Mouse (Mus musculus) frontal cortex, postnatal 25 days (tissue): ENCODE data around the gene Pla2g6.

Experiments used
- DNase-seq, 2 experiments: peaks; one replicate each; pipeline ENCODE4 v3.0.0; 2022; ENCODE audit warnings: low spot score in 2 of 2

Gene Pla2g6

DNA sequence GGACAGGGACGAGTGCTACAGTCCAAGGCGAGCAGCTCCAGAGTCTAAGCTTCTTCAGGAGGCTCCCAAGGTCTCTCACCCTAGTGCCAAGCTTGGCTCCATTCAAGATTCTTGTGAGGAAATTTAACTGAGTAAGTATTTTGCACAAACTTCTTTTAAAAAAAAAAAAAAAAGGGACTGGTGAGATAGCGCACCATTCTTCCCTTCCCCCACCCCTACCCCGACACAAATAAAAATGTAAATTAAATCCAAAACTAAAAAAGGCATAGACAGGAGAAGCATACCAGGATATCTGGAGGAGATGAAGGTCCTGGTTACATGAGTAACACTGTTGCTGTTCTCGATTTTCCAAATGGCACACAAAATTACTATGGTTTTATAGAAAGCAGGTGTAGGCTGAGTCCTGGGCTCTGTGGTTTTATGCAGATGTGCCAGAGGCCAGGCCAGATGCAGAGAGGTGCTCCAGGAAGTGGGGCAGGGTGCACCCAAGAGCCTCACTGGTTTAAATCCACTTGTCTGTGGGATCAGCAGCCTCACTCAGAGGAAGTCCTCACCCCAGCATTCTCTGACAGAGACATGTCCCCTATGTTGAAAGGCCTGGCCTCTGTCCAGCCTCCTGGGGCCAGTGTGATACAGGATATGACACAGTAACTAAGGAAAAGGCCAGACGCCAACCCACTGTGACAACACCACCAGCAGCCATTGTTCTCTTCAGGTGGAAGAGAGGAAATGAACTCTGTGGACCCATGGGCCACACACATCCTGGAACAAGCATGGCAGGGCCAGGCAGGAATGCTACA, 5.0 kb downstream of the Pla2g6 start:
- no peak for DNase-seq

DNA sequence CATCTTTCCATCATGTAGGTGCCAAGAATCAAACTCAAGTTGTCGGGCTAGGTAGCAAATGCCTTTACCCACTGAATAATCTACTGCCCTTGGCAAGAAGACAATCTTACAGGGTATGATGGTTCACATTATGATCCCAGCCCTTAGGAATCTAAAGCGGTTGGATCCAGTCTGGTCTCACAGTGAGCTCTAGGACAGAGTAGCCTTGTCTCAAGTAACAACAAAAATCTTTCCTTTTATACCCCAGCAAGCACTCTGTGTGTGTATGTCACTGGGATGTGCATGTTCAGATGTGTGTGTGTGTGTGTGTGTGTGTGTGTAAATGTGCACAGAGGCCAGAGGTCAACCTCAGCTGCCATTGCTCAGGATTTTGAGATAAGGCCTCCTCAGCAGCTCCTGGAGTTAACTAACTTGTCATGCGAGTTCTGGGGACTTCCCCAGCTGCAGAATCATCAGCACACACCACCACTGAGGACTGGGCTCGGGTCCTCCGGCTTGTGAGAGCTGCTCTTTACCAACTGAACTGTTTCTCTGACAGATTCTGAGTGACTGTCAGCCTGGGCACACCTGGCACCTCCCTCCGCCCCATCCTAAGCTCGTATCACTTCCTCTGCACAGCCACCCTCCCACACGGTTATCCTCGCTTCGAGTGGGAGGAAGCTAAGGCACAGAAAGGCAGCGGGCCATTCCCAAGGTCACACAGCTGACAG, 5.8 kb downstream of the Pla2g6 start:
- DNase-seq, result no peak

DNA sequence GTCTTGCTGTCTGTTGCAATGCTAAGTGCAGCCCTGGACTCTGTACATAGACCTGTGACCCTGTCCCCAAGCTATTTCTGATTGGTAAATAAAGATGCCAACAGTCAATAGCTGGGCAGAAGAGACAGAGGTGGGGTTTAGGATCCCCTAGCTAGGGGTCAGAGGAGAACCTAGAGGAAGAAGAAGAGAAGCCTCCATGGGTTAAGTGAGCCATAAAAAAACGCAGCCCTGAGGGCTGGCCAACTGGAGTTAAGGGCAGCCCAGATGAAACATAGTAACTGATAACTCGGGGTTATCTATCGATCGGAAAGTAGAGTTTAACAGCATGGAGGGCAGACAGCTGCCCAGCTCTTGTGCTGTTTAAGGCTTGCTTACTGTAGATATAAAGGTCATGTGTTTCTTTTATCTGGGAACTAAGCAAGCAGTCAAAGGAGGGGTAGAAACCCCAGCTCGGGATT, 6.4 kb downstream of the Pla2g6 start:
- no peak for DNase-seq

DNA sequence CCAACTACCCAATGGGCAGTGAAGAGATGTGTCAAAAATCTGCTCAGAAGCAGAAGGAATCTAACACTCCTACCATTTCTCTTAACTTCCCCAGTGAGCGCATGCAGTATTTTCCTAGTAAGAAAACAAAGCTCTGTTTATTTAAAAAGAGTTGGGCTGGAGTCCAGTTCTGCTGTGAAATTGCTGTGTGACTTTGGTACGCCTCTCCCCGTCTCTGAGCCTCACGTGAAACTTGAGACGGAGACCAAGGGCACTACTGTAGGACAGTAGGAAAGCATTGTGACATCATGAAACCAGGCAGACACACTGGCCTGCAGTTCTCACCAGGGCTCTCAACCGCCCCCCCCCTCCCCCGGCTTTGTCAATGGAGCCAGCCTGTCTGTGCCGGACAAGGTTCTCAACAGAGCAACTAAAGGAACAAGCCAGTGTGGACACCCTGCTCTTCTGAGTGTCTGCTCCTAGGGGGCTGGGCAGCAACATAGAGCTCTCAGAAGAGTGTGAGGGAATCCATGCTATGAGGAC, 14.3 kb downstream of the Pla2g6 start:
- DNase-seq, result no peak

DNA sequence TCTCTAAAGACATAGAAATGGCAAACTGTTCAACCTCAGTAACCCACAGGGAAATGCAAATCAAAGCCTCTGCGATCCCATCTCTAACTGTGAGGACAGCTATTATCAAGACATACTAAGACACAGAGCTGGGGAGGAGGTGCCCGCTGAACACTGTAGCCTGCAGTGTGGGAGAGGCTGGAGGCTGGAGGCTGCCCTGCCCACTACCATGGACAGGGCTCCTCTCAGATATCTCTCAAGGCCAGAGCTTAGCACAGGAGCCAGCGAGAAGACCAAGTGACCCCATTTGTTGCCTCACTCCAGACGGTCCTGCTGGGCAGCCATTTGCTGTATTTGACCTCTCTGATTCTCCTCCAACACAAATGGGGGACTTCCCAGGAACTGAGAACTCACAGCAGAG, 20.3 kb downstream of the Pla2g6 start:
- DNase-seq, result no peak

DNA sequence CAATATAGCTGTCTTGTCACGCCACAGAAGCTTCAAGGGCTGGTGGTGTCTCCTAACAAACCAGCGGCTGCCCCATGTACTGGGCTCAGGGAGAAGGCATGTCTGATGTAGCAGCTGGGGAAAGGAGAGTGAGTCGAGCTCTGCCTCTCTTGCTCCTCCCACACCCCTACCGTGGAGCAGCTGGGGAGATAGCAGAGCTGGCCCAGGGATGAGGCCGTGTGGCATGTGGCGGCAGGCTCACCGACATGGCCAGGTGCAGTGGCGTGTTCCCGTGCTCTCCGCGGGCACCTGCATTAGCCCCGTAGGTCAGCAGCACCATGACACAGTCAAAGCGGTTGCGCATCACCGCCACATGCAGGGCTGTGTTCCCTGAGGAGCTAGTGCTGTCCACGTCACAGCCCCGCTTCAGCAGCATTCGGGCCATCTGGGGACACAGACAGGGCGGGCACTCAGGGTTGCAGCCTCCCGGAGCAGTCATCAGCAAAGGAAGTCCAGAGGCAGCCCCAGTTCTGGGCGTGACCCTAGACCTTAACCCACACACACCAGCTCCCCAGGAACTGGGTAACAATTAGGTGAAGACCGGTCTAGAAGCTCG, 22.1 kb downstream of the Pla2g6 start:
- no peak for DNase-seq

DNA sequence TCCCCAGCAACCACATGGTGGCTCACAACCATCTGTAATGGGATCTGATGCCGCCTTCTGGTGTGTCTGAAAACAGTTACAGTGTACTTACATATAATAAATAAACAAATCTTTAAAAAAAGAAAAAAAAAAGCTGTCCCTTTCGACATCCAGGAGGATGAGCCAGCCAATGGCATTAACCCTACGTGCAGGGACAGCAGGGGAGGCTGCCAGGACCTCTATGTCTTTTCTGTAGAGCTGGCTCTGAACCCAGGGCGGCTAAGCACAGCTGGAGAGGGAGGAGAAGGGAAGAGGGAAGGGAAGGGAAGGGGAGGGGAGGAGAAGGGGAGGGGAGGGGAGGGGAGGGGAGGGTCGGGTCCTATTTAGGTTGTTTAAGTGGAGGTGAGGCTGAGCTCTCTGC, 23.4 kb downstream of the Pla2g6 start:
- no peak for DNase-seq

DNA sequence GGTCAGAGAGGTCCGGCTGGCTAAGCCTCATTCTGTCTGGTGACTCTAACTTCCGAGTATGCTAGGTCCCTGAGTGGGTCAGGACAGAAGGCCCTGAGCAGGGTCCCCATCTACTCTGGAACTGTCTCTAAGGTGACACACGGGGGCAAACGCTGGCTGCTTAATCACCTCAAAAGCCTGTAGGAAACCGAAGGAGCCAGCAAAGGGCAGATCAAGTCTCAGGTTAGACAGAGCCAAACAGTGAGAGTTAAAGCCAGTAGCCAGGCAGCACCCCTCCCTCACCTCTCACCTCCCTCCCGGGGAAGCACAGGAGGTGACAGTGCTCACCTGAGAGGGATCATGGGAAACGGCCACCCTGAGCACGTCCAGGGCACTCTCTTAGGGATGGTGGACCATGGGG, 24.5 kb downstream of the Pla2g6 start:
- no peak for DNase-seq

DNA sequence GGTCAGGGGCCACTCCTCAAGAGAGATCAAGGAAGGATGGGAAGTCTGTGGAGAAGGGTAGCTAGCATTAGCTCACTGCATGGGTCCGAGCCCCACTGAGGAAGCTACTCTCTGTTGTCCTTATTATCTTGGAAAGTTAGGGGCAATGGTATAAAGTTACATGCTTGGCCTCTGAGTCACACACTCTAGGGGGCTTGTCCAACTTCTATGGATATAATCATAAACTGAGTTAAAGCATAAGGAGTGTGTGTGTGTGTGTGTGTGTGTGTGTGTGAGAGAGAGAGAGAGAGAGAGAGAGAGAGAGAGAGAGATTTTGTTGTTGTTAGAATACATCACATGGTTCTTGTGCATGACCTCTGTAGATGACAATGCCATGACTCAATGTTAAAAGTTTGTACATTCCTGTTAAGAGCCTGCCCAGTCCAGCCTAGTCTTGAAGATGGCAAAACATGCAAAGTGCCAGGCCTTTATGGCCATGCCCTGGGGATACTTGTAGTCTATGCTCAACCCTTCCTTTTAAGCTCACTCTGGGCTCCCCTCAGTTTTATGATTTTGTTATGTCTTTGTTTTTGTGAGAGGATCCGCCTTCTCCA, 28.5 kb downstream of the Pla2g6 start:
- DNase-seq, result no peak

DNA sequence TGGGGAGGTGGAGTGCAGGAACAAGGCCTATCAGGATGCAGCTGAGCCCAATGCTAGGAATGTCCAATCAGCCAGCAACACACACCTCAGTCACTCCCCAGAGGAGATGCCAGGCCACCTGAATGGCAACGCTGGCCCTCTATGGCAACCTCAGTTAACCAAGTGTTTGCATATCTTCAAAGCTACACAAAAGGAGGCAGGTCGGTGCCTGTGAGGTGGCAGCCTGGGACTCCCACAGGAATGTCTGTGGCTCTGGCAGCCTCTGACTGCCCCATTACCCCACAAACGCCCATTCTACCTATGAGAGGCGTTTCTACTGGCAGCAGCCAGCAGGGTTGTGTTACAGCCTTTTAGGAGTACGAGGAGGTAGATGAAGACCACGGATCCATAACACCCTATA, 29.6 kb downstream of the Pla2g6 start:
- no peak for DNase-seq

DNA sequence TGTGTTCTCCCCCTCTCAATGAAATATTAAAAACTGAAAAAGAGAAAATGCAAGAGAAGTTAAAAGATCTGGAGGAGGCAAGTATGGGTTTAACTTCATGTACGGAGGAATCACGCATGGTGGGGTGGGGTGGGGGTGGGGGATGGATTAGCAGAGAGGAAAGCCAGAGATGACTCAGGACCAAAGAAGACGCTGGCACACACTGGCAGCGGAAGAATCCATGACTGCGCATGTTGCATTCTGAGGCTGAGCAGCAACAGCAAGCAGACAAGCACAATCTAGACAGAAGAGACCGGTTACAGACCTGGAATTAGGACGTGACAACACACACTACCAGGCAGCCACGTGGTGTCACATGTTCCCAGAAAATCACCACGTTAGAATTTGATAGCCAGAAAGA, 35.4 kb downstream of the Pla2g6 start:
- no peak for DNase-seq

DNA sequence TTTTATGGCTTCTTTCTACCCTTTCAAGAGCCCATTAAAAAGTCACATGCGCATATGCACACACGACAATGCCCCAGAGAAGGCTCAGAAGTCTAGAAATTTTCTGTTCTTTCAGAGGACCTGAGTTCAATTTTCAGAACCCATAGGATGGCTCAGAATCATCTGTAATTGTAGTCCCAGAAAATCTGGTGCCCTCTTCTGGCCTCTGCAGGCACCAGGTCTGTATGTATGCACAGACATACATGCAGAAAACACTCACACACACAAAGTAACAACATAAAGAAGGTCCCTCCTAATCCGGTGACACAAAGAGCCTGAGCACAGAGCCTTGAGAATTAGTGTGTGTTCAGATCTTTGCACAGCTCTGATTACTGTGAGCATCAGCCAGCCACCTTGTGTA, 37.9 kb downstream of the Pla2g6 start:
- DNase-seq, result no peak

DNA sequence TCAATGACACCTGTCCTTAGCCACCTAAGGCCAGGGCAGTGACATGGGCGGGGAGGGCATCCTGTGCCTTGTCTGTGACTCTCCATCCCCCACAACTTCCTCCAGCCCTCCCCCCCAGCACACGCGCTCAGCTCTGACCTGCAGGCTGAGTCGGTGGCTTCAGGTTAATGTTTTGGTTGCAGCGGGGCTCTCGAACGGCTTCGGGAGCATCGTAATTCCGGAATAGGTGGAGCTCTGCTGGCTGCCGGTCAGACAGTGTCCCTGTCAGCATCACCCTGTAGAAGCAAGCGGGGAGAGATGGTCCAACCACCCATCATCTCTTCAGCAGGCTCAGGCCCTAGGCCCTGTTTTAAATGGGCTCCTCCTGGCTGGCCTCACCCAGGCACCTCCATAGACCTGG, 38.7 kb downstream of the Pla2g6 start:
- DNase-seq, result no peak

DNA sequence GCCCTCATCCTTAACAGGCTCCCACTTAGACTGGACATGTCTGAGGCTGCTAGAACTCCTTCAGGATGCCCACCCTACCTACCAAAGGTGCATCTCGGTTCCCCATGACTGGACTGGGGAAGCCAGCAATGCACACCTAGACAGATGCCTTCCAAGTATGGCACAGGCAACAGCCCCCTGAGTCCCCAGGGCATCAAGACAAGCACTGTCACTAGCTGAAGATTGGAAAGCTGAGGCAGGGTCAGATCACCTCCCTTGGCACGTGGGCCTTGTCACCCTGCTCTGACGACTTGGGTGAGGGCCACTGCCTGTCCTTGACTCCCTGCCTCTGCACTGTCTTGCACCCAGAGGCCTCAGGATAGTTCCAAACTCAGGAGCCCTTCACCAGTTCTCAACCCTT, 39.8 kb downstream of the Pla2g6 start:
- no peak for DNase-seq

DNA sequence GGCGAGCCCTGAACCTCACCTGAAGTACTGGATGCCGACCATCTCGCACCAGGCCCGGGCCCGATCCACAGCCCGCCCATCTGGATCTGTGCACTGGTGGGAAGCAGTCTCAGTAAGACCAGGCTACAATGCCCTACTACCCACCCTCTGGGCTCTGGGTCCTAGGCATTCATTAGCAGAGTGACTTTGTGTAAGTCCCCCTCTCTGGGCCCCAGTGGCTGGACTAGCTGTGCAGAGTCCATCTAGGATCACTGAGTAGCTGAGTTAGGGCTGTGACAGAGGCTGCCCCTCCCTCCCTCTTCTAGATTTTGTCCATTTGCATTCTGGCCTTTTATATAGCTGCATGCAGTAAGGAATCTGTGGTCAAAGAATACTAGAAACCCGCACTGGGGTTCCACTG, 41.1 kb downstream of the Pla2g6 start:
- DNase-seq, result no peak

DNA sequence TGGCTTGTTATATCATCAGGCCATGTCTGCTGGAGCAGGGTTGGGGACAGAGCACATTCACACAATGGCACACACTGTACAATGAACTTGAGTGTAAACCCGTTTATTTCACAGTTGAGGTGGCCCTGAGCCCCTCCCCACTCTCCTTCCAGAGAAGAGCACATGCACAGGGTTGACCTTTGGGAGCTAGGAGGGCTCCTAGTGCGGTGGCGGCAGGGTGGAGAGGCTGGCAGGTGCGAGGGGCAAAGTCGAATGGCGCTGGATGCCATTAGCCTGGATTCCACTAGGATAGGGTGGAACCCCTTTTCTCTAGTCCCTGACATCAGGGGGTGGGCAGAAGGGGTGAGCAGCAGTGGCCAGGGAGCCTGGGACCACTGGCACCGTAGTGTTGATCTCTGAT, 42.0 kb downstream of the Pla2g6 start:
- no peak for DNase-seq

DNA sequence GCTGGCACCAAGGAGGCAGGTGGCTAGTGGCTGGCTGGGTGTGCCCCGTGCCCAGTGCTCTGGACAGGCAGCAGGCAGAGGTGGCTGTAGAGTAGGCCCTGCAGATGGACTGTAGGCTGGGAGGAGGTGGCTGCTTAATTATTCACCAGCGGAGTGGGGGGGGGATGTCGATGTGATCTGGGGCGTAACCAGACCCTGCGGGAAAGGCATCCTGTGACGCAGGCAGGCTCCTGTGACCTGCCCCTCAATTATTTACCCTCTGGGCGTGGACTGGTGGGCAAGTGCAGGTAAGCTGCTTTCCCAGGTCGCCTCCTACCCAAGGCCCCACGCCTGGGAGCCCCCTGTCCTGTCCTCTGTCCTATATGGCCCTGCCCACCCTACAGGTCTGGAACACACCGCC, 42.8 kb downstream of the Pla2g6 start, which contains the start of gene Baiap2l2:
Gene Baiap2l2 (minus strand): TSS at position 139 of the 400 bp plus-strand sequence.
- no peak for DNase-seq

DNA sequence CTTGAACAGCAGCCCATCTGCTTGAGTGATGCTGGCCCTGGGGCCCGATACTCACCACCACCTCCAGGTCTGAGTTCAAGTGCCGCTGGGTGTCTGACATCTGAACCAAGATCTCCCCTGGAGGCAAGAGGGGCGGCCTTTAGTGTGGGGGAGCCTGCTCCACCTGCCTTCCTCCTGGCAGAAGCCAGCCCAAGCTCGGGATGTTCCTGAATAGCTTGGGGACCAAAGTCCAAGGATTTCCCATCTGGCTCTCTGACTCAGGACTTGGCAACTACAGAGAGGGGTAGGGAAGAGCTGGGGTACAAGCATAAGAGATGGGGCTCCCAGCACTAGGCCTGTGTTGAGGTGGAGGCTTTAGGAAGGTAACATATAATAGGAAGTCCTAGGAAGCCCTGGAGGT, 44.8 kb downstream of the Pla2g6 start:
- no peak for DNase-seq

DNA sequence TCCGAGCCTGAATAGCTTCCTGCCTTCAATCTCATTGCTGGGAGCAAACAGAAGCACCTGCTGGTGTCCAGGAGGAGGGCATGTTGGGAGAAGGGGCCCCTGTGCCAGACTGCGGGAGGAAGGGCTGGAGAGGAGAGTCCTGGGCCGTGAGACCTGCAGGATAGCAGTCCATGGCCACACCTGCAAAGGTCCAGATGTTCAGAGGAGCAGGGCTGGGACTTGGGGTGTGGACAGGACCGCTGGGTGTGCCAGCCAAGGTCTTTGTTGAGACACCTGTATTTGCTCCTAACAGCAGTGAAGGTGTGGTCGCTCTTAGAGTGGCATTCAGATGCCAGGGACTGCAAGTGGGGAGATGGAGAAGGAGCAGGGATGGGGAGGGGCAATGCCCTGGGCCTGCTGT, 45.8 kb downstream of the Pla2g6 start:
- DNase-seq, result no peak

DNA sequence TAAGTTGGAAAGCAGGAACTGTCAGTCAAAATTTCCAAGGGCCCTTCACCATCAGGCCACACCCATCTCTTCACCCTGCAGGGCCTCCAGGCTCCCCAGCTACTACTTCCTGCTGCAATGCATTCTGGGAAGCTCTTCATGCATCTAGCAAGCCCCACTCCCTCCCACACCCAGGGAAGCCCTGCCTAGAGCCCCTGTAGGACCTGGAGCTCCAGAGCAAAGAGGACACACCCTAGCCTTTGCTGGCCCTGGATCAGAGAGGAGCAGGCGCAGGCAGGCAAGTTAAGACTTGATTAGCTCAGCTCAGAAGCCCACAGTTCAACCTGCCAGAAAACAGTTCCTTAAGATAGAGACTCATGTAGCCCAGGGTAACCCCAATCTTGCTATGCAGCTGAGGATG, 46.8 kb downstream of the Pla2g6 start:
- DNase-seq, result no peak

DNA sequence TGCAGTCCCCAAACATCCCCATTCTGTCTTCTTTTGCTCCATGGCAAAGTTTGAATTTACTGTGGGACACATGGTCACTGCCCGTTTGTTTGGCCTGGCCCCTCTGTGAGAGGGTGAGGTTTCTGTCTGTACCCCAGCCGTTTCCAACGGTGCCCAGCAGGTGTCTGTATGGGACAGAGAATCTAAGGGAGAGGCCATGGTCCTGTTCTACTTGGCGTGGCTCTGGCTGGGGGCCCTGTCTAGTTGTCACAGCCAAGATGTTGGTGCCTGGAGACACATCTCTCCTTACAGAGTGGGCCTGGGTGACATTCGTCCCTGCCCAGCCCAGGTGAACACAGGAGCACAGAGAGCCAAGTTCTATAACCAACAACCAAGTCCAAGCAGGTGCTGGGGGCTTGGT, 47.3 kb downstream of the Pla2g6 start:
- no peak for DNase-seq

DNA sequence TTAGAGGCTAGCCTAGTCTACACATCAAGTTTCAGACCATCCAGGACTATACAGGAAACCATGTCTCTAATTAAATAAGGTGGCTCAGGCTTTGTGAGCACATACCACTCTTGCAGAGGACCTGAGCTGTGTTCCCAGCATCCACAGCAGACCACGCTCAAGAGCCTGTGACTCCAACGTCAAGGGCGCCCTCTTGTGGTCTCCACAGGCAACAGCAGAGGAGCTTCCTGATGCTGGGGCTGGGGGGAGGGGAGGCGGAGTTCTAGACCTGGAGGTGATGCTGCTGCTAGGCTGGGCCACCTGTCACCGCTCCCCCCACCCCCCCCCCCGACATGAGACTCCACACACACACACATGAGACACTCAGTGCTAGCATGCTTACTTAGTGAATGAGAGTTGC, 48.0 kb downstream of the Pla2g6 start:
- no peak for DNase-seq
